Mouse (Mus musculus): ENCODE data around the gene H2-DMb1.

Gene H2-DMb1

GRCm38 (mm10) chr17:34196491-34196890 is 43.6 kb downstream of the H2-DMb1 start:
- DNase-seq (ENCODE audit: low spot score): no peak

GRCm38 (mm10) chr17:34196941-34197894 is 44.3 kb downstream of the H2-DMb1 start, which contains the start of gene Psmb8:
TSS of gene Psmb8 (plus strand) at chr17:34197721.
- peak; percentile 86 for DNase-seq (ENCODE audit: low spot score)

- DNase-seq (ENCODE audit: low spot score): peak; percentile 51
Observed at GRCm38 (mm10) chr17:34197904-34198520, 45.1 kb downstream of the H2-DMb1 start.

- no peak for DNase-seq (ENCODE audit: low spot score)
Observed at GRCm38 (mm10) chr17:34198521-34198912, 45.6 kb downstream of the H2-DMb1 start.

GRCm38 (mm10) chr17:34199050-34199619 is 46.3 kb downstream of the H2-DMb1 start:
- no peak for DNase-seq (ENCODE audit: low spot score)

GRCm38 (mm10) chr17:34200047-34200446 is 47.2 kb downstream of the H2-DMb1 start:
- no peak for DNase-seq (ENCODE audit: low spot score)

GRCm38 (mm10) chr17:34200772-34201505 is 48.1 kb downstream of the H2-DMb1 start:
- no peak for DNase-seq (ENCODE audit: low spot score)

GRCm38 (mm10) chr17:34201506-34202055 is 48.7 kb downstream of the H2-DMb1 start:
- no peak for DNase-seq (ENCODE audit: low spot score)

GRCm38 (mm10) chr17:34202760-34203442 is 50.0 kb downstream of the H2-DMb1 start:
- no peak for DNase-seq (ENCODE audit: low spot score)

GRCm38 (mm10) chr17:34203444-34203843 is 50.6 kb downstream of the H2-DMb1 start, which contains the start of gene Tap2:
TSS of gene Tap2 (plus strand) at chr17:34203527.
- no peak for DNase-seq (ENCODE audit: low spot score)

- DNase-seq (ENCODE audit: low spot score): peak; percentile 89
Observed at GRCm38 (mm10) chr17:34204303-34205010, 51.6 kb downstream of the H2-DMb1 start.

GRCm38 (mm10) chr17:34205021-34205745 is 52.3 kb downstream of the H2-DMb1 start:
- peak; percentile 47 for DNase-seq (ENCODE audit: low spot score)

- no peak for DNase-seq (ENCODE audit: low spot score)
Observed at GRCm38 (mm10) chr17:34205746-34206176, 52.9 kb downstream of the H2-DMb1 start.

GRCm38 (mm10) chr17:34206731-34207130 is 53.9 kb downstream of the H2-DMb1 start:
- no peak for DNase-seq (ENCODE audit: low spot score)

GRCm38 (mm10) chr17:34207456-34207855 is 54.6 kb downstream of the H2-DMb1 start:
- no peak for DNase-seq (ENCODE audit: low spot score)

- no peak for DNase-seq (ENCODE audit: low spot score)
Observed at GRCm38 (mm10) chr17:34207866-34208265, 55.0 kb downstream of the H2-DMb1 start.

GRCm38 (mm10) chr17:34208421-34208820 is 55.5 kb downstream of the H2-DMb1 start:
- no peak for DNase-seq (ENCODE audit: low spot score)

- DNase-seq (ENCODE audit: low spot score): no peak
Observed at GRCm38 (mm10) chr17:34209680-34210079, 56.8 kb downstream of the H2-DMb1 start.

Measured in ovary, postnatal 36 days (tissue).